Mouse (Mus musculus) olfactory bulb, adult 2 months (tissue): ENCODE measurements around the gene Sec31a. TPM values are rescaled to one million over a fixed set of nuclear protein-coding genes. Genes with fewer than 3 reads are reported as not detected.

ENCODE experiments used
- H3K27ac ChIP-seq: fragments of 200-500 bp; 2 replicates; pipeline ENCODE4 v1.5.1; 2012; ENCODE audit warnings: low read depth, low read length; ENCODE audit not compliant: insufficient read depth
- H3K4me1 ChIP-seq: fragments of 200-500 bp; 2 replicates; pipeline ENCODE4 v1.6.1; 2012; ENCODE audit warnings: low read length; ENCODE audit not compliant: control insufficient read depth, insufficient read depth
- H3K4me3 ChIP-seq: fragments of 200-500 bp; 2 replicates; pipeline ENCODE4 v1.5.1; 2012; ENCODE audit warnings: mild to moderate bottlenecking, low read depth, low read length, moderate library complexity; ENCODE audit not compliant: insufficient read depth
- CTCF ChIP-seq: fragments of 200-500 bp; IDR thresholded peaks from 2 replicates; pipeline ENCODE4 v1.5.1; 2012; ENCODE audit warnings: low read depth, mild to moderate bottlenecking, low read length, moderate library complexity; ENCODE audit not compliant: insufficient read depth
- POLR2A ChIP-seq: fragments of 200-500 bp; IDR thresholded peaks from 2 replicates; pipeline ENCODE4 v1.6.1; 2012; ENCODE audit warnings: mild to moderate bottlenecking, low read depth, low read length, moderate library complexity; ENCODE audit not compliant: insufficient read depth
- WGBS: fragments of 180-500 bp; shearing (Covaris S2); methylation state at CpG from one replicate; pipeline ENCODE4 v1.1.7; 2018; 5-methylcytosine and 5-hydroxymethylcytosine counted together
- polyA plus RNA-seq: library from polyadenylated mRNA; stranded (reverse); fragments of >200 nt; gene quantifications from 2 replicates; pipeline ENCODE4 v1.2.4, GENCODE M21; 2012; ENCODE audit warnings: low replicate concordance; ENCODE audit not compliant: missing spikeins, insufficient read depth, insufficient read length

Gene Sec31a
- polyA plus RNA-seq, 1 experiment = not detected

GRCm38 (mm10) chr5:100418077-100418476 is 2.0 kb upstream of the Sec31a start:
- 86% methylated on average over 2 of the region's 2 CpGs for WGBS
- no peak overlapping the region for H3K4me3 ChIP-seq
- H3K27ac ChIP-seq = no peak overlapping the region

GRCm38 (mm10) chr5:100414474-100415196 is 1.4 kb downstream of the Sec31a start:
- TF ChIP-seq POLR2A (no peak), CTCF (no peak)
- peaks cover 4% of the 10 kb centered on the region; the same call in 1 of the 2 replicates for H3K4me1 ChIP-seq
- no peak overlapping the region for H3K4me3 ChIP-seq
- no peak overlapping the region for H3K27ac ChIP-seq
- 64% methylated on average over 11 of the region's 11 CpGs for WGBS

More at GRCm38 (mm10) chr5:100418077-100418476, 2.0 kb upstream of the Sec31a start:
- TF ChIP-seq POLR2A = no peak
- no peak for TF ChIP-seq CTCF
- peaks cover 2% of the 10 kb centered on the region; the same call in 1 of the 2 replicates for H3K4me1 ChIP-seq

- Histone ChIP-seq H3K27ac (no peak overlapping the region), H3K4me3 (no peak overlapping the region), H3K4me1 (peaks cover 4% of the 10 kb centered on the region; the same call in 1 of the 2 replicates)
- TF ChIP-seq POLR2A = no peak
- no peak for TF ChIP-seq CTCF
- 63% methylated on average over 3 of the region's 3 CpGs for WGBS
These were observed 3.1 kb downstream of the Sec31a start for GRCm38 (mm10) chr5:100412886-100413285.

GRCm38 (mm10) chr5:100410281-100410680 is 5.8 kb downstream of the Sec31a start:
- TF ChIP-seq CTCF (no peak), POLR2A (no peak)
- Histone ChIP-seq H3K4me1 (peaks cover 4% of the 10 kb centered on the region; the same call in 1 of the 2 replicates), H3K27ac (no peak overlapping the region), H3K4me3 (no peak overlapping the region)
- WGBS = 90% methylated on average over 5 of the region's 5 CpGs

GRCm38 (mm10) chr5:100408485-100408884 is 7.5 kb downstream of the Sec31a start:
- Histone ChIP-seq H3K4me3 (no peak overlapping the region), H3K4me1 (0 out of 2 replicates have a peak, but pooled peaks cover 2% of the 10 kb centered on the region), H3K27ac (no peak overlapping the region)
- TF ChIP-seq CTCF (no peak), POLR2A (no peak)
- 90% methylated on average over 5 of the region's 5 CpGs for WGBS

- Histone ChIP-seq H3K27ac (no peak overlapping the region), H3K4me3 (no peak overlapping the region), H3K4me1 (no peaks in the 10 kb centered on the region)
- 86% methylated on average over 3 of the region's 3 CpGs for WGBS
- TF ChIP-seq CTCF (no peak), POLR2A (no peak)
These were observed 19.3 kb downstream of the Sec31a start for GRCm38 (mm10) chr5:100396753-100397152.

GRCm38 (mm10) chr5:100393681-100394080 is 22.4 kb downstream of the Sec31a start:
- TF ChIP-seq POLR2A (no peak), CTCF (no peak)
- Histone ChIP-seq H3K4me3 (no peak overlapping the region), H3K4me1 (no peaks in the 10 kb centered on the region), H3K27ac (no peak overlapping the region)
- 89% methylated on average over 3 of the region's 3 CpGs for WGBS

- no peak overlapping the region for H3K4me3 ChIP-seq
- no peak for TF ChIP-seq POLR2A
- no peak for TF ChIP-seq CTCF
- WGBS = 88% methylated on average over 20 of the region's 20 CpGs
These were observed 23.5 kb downstream of the Sec31a start for GRCm38 (mm10) chr5:100392436-100392955.

GRCm38 (mm10) chr5:100383782-100384510 is 32.1 kb downstream of the Sec31a start:
- H3K4me1 ChIP-seq = peaks cover 10% of the 10 kb centered on the region
- H3K27ac ChIP-seq = no peak overlapping the region
- 96% methylated on average over 18 of the region's 18 CpGs for WGBS
- TF ChIP-seq POLR2A = no peak
- no peak overlapping the region for H3K4me3 ChIP-seq

More at GRCm38 (mm10) chr5:100392436-100392955, 23.5 kb downstream of the Sec31a start:
- Histone ChIP-seq H3K4me1 (no peaks in the 10 kb centered on the region), H3K27ac (no peak overlapping the region)
